Mouse (Mus musculus) testis, postnatal 10 days (tissue): Measurements from ENCODE around the gene Olfr362.
"Not testable (repeated sequence)": the region's sequence is repeated elsewhere in the genome, so short reads cannot be mapped to it uniquely, and the experiment has no call there.

Source experiments
- DNase-seq: peaks from one replicate; pipeline ENCODE4 v3.0.0; 2021; ENCODE audit warnings: low spot score

Gene Olfr362

DNA sequence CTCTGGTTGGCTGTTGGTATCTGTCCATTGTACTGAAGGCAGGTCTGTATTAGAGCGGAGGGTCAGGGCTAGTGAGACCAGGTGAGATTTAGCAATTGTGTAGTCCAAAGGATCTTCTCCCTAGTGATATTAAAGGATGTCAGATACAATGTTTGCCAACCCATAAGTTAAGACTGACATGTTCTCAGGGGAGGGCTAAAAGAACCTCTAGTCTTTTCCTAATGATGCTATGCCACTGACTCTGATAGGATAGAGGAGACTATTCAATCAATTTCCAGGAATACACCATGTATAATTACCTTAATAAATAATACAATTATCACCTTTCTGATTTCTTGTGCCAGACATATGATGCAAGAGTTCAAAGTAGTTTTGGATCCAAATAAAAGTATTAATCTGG is at the start of gene Olfr362:
Olfr362 (minus strand) TSS at position 101 of the 400 bp plus-strand sequence.
- DNase-seq, result no peak

DNA sequence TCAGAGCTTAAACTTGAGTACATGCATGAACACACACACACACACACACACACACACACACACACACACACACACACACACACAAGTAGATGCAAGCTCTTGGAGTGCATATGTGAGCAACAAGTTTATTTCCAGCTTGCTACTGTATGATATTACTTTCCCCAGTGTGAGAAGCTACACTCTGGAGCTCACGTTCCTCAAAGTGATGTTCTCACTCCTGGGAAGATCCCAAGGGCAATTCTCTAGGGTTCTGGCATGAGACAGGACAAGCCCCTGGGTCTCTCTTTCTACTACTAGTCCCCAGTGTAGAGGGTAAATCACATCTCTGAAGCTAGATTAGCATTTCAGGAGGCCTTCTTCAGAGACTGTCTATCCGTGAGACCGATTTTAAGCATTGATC is 21.3 kb upstream of the Olfr362 start, which contains the start of gene Olfr364-ps1:
Olfr364-ps1 (plus strand) TSS at position 301 of the 400 bp plus-strand sequence.
- no peak for DNase-seq

DNA sequence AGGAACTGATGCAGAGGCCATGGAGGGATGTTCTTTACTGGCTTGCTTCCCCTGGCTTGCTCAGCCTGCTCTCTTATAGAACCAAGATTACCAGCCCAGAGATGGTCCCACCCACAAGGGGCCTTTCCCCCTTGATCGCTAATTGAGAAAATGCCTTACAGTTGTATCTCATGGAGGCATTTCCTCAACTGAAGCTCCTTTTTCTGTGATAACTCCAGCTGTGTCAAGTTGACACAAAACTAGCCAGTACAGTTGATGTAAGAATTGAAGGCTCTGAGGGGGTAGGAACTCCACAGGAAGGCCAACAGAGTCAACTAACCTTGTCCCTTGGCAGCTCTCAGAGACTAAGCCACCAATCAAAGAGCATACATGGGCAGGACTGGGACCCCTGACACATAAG is 28.5 kb downstream of the Olfr362 start, which contains the start of gene Olfr361:
Olfr361 (minus strand) TSS at position 101 of the 400 bp plus-strand sequence.
- not testable (repeated sequence) for DNase-seq

DNA sequence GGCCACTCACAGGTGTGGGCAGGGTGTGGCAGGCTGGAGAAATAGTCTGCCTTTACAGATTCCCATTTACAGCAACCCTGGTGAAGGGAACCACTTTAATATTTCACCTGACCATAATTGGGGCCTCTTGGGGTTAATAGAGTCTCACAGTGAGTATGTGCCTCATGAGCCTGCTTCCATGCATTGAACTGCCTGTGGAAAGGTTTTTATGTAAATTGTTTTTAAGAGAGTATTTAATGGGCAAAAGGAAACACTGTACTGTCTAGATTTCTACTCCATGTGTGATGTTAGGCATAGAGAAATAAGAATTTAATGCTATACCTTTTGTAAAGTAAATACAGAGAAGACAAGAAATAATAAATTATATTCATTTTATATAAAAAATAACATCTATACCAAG is 52.3 kb downstream of the Olfr362 start, which contains the start of gene Olfr360:
Olfr360 (plus strand) TSS at position 301 of the 400 bp plus-strand sequence.
- DNase-seq, result no peak
